Mouse (Mus musculus): ENCODE results near the gene Kif19a. TPM values are rescaled to one million over a fixed set of nuclear protein-coding genes. Genes with fewer than 3 reads are reported as not detected.
A peak's percentile ranks its signal among the peaks of the same experiment; 100 is the strongest.

The Kif19a gene
- polyA plus RNA-seq, 1 experiment from 2014 or later: 0.53 TPM

GRCm38 (mm10) chr11:114810344-114810743, 45.2 kb downstream of the Kif19a start:
- Histone ChIP-seq H3K36me3 (ENCODE audit: control insufficient read depth, insufficient read depth, low read length) (no peaks in the 10 kb centered on the region), H3K9ac (ENCODE audit: low read length) (no peak overlapping the region), H3K27me3 (ENCODE audit: control insufficient read depth, insufficient read depth, low read length) (no peaks in the 10 kb centered on the region), H3K4me1 (ENCODE audit: control insufficient read depth, insufficient read depth, low read length) (peaks cover 13% of the 10 kb centered on the region), H3K4me3 (replicated peaks; ENCODE audit: low read length) (no peak overlapping the region), H3K9me3 (replicated peaks; ENCODE audit: control insufficient read depth, low read length) (no peaks in the 10 kb centered on the region), H3K27ac (ENCODE audit: low read length) (no peak overlapping the region), H3K4me2 (ENCODE audit: low read depth, low read length) (no peak overlapping the region)
- WGBS: 28% methylated on average over 4 of the region's 4 CpGs
- no peak for ATAC-seq (ENCODE audit: insufficient read depth, low FRiP score)

DNA sequence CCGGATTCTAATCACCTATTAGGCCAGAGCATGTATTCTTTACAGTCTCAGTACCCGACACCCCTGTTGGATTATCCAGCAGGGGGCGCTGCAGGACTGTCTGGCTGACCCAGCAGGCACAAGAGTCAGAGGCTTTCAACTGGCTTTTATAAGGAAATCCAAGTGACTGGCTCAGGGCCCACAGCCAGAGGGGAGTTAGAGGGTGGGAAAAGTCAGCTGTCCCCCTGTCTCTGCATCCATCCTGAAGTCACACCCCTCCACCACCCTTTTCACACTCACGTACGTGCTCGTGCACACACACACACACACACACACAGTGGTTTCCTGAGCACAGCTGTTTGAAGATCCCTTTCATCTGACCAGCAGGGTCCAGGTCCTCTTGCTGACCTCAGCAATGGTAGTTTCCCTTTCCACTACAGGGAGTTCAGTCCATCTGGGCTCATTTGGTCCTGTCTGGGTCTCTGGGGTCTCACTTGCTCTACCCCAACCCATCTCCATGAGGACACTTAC, 47.6 kb downstream of the Kif19a start:
- Histone ChIP-seq H3K36me3 (ENCODE audit: control insufficient read depth, insufficient read depth, low read length) (no peaks in the 10 kb centered on the region), H3K4me2 (ENCODE audit: low read depth, low read length) (no peak overlapping the region), H3K4me1 (ENCODE audit: control insufficient read depth, insufficient read depth, low read length) (peaks cover 8% of the 10 kb centered on the region), H3K27ac (ENCODE audit: low read length) (no peak overlapping the region), H3K9me3 (replicated peaks; ENCODE audit: control insufficient read depth, low read length) (no peaks in the 10 kb centered on the region), H3K4me3 (replicated peaks; ENCODE audit: low read length) (no peak overlapping the region), H3K27me3 (ENCODE audit: control insufficient read depth, insufficient read depth, low read length) (no peaks in the 10 kb centered on the region), H3K9ac (ENCODE audit: low read length) (no peak overlapping the region)
- WGBS: 17% methylated on average over 6 of the region's 6 CpGs
- ATAC-seq (ENCODE audit: insufficient read depth, low FRiP score): peak; percentile 65; the same call in 1 of the 2 replicates

DNA sequence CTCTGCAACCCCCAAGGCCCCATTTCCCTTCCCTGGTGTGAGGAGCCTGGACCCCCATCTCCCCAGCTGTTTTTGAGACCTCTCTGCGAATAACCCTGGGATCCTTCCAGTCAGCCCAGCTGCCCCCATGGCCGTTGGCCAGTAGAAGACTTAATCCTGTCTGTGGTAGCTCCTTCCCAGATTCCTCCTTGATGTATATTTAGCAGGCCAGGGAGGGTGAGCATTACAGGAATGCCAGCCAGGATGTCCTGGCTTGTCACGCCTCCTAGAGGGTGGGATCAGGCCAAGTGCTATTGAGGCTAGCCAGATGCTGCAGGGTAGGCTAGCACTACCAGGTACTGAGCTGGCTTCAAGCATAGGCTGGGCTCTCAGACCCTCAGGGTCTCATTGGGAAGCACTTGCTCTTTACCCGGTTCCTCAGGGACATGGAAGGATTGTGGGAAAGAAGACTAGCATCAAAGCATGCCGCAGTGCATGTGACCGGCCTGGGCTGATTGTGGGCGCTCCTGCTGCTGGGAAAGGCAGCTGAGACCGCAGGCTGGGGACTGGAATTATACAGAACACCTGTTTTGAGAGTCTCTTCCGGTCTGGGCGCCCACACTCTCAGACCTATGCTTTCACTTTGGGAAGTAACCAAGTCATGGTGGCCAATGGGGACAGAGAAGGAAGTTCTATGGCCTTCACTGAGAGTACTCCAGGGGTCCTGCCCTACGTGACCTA, 49.8 kb downstream of the Kif19a start:
- ATAC-seq (ENCODE audit: insufficient read depth, low FRiP score): no peak

DNA sequence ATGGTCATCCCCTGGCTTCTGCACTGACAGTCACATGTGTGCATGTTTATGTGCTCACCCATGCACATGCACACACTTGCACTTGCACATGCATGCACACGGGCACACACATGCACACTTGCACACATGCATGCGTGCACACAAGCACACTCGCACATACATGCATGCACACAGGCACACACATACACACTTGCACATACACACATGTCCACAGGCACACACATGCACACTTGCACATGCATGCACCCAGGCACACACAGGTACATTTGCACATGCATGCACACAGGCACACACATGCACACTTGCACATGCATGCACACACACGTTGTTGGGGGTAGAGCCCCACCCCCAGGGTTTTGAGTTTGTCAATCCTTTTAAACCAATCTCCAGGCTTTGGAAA, 51.7 kb downstream of the Kif19a start:
- Histone ChIP-seq H3K9ac (ENCODE audit: low read length) (no peak overlapping the region), H3K27me3 (ENCODE audit: control insufficient read depth, insufficient read depth, low read length) (no peaks in the 10 kb centered on the region), H3K4me3 (replicated peaks; ENCODE audit: low read length) (no peak overlapping the region), H3K36me3 (ENCODE audit: control insufficient read depth, insufficient read depth, low read length) (no peaks in the 10 kb centered on the region), H3K27ac (ENCODE audit: low read length) (no peak overlapping the region), H3K4me2 (ENCODE audit: low read depth, low read length) (no peak overlapping the region), H3K9me3 (replicated peaks; ENCODE audit: control insufficient read depth, low read length) (no peaks in the 10 kb centered on the region), H3K4me1 (ENCODE audit: control insufficient read depth, insufficient read depth, low read length) (0 out of 2 replicates have a peak, but pooled peaks cover 3% of the 10 kb centered on the region)
- ATAC-seq (ENCODE audit: insufficient read depth, low FRiP score): no peak
- 91% methylated on average over 4 of the region's 4 CpGs for WGBS

More for the DNA sequence above, 49.8 kb downstream of the Kif19a start:
- no peaks in the 10 kb centered on the region for H3K9me3 ChIP-seq (replicated peaks; ENCODE audit: control insufficient read depth, low read length)
- WGBS: 68% methylated on average over 11 of the region's 11 CpGs
- no peaks in the 10 kb centered on the region for H3K27me3 ChIP-seq (ENCODE audit: control insufficient read depth, insufficient read depth, low read length)
- H3K4me1 ChIP-seq (ENCODE audit: control insufficient read depth, insufficient read depth, low read length): 0 out of 2 replicates have a peak, but pooled peaks cover 3% of the 10 kb centered on the region
- no peak overlapping the region for H3K4me3 ChIP-seq (replicated peaks; ENCODE audit: low read length)
- no peaks in the 10 kb centered on the region for H3K36me3 ChIP-seq (ENCODE audit: control insufficient read depth, insufficient read depth, low read length)
- H3K27ac ChIP-seq (ENCODE audit: low read length): no peak overlapping the region
- H3K9ac ChIP-seq (ENCODE audit: low read length): no peak overlapping the region
- H3K4me2 ChIP-seq (ENCODE audit: low read depth, low read length): no peak overlapping the region

DNA sequence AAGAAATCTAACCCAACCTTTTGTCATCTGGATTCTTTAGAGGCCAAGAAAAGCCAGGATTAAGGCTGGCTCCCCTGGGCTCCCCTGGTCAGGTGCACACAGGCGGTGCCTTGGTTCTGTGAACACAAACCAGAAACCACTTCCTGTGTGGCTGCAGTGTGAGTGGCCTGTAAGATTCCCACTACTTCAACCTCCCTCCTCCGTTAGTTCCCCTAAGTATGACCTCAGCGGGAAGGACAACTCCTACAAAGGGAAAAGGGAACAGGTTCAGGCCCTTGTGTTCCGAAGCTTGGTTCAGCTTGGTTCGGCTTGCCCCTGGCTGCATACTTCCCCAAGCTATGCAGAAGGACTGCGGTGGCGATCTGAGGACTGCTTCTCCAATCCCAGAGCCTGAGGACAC, 53.0 kb downstream of the Kif19a start:
- H3K4me2 ChIP-seq (ENCODE audit: low read depth, low read length): no peak overlapping the region
- H3K9me3 ChIP-seq (replicated peaks; ENCODE audit: control insufficient read depth, low read length): no peaks in the 10 kb centered on the region
- no peak overlapping the region for H3K9ac ChIP-seq (ENCODE audit: low read length)
- H3K4me1 ChIP-seq (ENCODE audit: control insufficient read depth, insufficient read depth, low read length): peaks cover 5% of the 10 kb centered on the region; the same call in 1 of the 2 replicates
- 84% methylated on average over 7 of the region's 7 CpGs for WGBS
- H3K36me3 ChIP-seq (ENCODE audit: control insufficient read depth, insufficient read depth, low read length): no peaks in the 10 kb centered on the region
- no peak overlapping the region for H3K4me3 ChIP-seq (replicated peaks; ENCODE audit: low read length)
- ATAC-seq (ENCODE audit: insufficient read depth, low FRiP score): no peak
- H3K27me3 ChIP-seq (ENCODE audit: control insufficient read depth, insufficient read depth, low read length): no peaks in the 10 kb centered on the region
- no peak overlapping the region for H3K27ac ChIP-seq (ENCODE audit: low read length)

DNA sequence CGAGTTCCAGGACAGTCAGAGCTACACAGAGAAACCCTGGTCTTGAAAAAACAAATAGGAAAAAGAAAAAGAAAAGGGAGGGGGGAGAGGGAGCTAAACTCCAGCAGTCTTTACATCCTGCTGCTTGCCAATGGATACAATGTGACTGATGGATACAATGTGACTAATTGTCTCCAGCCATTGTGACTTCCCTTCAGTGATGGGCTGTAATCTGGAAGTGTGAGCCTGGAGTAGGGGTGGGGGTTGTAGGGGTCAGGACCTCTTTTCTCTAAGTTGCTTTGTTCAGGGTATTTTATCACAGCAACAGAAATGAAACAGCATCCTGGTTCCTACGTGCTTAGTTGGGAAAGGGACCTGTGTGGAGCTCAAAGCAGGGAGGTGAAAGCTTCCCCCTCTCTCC, 53.9 kb downstream of the Kif19a start:
- Histone ChIP-seq H3K4me1 (ENCODE audit: control insufficient read depth, insufficient read depth, low read length) (peaks cover 8% of the 10 kb centered on the region; the same call in 1 of the 2 replicates), H3K9ac (ENCODE audit: low read length) (no peak overlapping the region), H3K27me3 (ENCODE audit: control insufficient read depth, insufficient read depth, low read length) (no peaks in the 10 kb centered on the region), H3K27ac (ENCODE audit: low read length) (no peak overlapping the region), H3K36me3 (ENCODE audit: control insufficient read depth, insufficient read depth, low read length) (no peaks in the 10 kb centered on the region), H3K9me3 (replicated peaks; ENCODE audit: control insufficient read depth, low read length) (no peaks in the 10 kb centered on the region), H3K4me2 (ENCODE audit: low read depth, low read length) (no peak overlapping the region), H3K4me3 (replicated peaks; ENCODE audit: low read length) (no peak overlapping the region)
- WGBS: 46% methylated on average over 2 of the region's 2 CpGs
- no peak for ATAC-seq (ENCODE audit: insufficient read depth, low FRiP score)

DNA sequence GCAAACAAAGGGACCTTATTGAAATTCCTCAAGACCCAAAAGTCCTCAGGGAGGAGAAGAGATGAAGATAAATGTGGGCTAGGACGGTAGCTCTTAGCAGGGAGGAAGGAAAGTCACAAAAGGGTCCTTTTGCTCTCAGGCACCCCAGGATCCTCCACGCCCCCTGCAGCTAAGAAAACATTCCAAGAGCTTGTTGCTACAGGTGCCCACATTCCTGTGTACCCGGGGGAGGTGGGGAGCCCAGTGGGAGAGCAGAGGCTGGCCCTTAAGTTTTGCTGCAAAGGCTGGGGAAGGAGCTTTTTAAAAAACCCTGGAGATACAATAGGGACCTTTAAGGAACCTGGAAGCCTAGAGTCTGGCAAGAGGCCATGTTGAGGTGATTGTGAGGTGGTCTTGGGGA, 55.3 kb downstream of the Kif19a start:
- Histone ChIP-seq H3K27ac (ENCODE audit: low read length) (no peak overlapping the region), H3K9me3 (replicated peaks; ENCODE audit: control insufficient read depth, low read length) (no peaks in the 10 kb centered on the region), H3K9ac (ENCODE audit: low read length) (no peak overlapping the region), H3K27me3 (ENCODE audit: control insufficient read depth, insufficient read depth, low read length) (no peaks in the 10 kb centered on the region), H3K4me3 (replicated peaks; ENCODE audit: low read length) (no peak overlapping the region), H3K4me1 (ENCODE audit: control insufficient read depth, insufficient read depth, low read length) (peaks cover 5% of the 10 kb centered on the region; the same call in 1 of the 2 replicates), H3K4me2 (ENCODE audit: low read depth, low read length) (no peak overlapping the region), H3K36me3 (ENCODE audit: control insufficient read depth, insufficient read depth, low read length) (no peaks in the 10 kb centered on the region)
- ATAC-seq (ENCODE audit: insufficient read depth, low FRiP score): no peak
- WGBS: 35% methylated on average over 3 of the region's 3 CpGs

DNA sequence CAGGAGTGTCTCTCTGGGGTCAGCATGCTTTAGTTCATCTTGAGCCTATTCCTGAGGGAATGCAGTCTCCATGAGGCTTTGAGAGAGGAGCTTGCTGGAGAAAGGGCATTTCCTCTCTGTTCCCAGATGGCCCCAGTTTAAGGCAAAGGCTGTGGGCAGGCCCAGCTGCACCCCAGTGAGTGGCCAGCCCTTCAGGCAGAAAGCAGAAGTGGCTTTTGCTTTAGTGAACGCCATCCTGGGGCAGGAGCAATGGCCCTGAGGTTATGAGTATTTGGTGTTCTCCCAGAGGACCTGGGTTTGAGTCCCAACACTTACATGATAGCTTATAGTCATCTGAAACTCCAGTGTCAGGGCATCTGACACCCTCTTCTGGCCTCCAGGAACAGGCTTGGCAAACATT, 56.1 kb downstream of the Kif19a start:
- H3K4me3 ChIP-seq (replicated peaks; ENCODE audit: low read length): no peak overlapping the region
- H3K36me3 ChIP-seq (ENCODE audit: control insufficient read depth, insufficient read depth, low read length): no peaks in the 10 kb centered on the region
- WGBS: 64% methylated on average over 1 of the region's 1 CpGs
- no peak for ATAC-seq (ENCODE audit: insufficient read depth, low FRiP score)
- H3K27ac ChIP-seq (ENCODE audit: low read length): no peak overlapping the region
- H3K4me2 ChIP-seq (ENCODE audit: low read depth, low read length): no peak overlapping the region
- no peak overlapping the region for H3K9ac ChIP-seq (ENCODE audit: low read length)
- H3K27me3 ChIP-seq (ENCODE audit: control insufficient read depth, insufficient read depth, low read length): no peaks in the 10 kb centered on the region
- no peaks in the 10 kb centered on the region for H3K9me3 ChIP-seq (replicated peaks; ENCODE audit: control insufficient read depth, low read length)
- peaks cover 5% of the 10 kb centered on the region; the same call in 1 of the 2 replicates for H3K4me1 ChIP-seq (ENCODE audit: control insufficient read depth, insufficient read depth, low read length)

DNA sequence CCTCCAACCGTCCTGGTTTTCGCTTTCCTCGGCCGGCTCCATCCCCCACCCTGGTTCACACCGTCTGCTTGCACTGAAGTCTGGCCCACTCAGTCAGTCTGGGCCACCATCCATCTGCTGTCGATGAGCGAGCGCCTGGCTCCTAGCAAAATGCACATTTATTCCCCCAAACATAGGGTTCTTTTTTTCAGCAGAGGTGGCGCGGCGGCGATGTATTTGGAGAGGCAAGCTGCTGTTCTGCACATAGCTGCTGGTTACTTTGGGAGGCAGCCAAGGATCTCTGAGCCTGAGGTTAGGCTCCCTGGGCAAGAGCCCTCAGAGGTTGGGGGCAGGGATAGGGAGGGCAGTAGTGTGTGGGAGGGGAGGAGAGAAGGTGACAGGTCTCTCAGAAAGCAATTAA, 57.5 kb downstream of the Kif19a start:
- H3K9me3 ChIP-seq (replicated peaks; ENCODE audit: control insufficient read depth, low read length): no peaks in the 10 kb centered on the region
- H3K4me3 ChIP-seq (replicated peaks; ENCODE audit: low read length): no peak overlapping the region
- H3K9ac ChIP-seq (ENCODE audit: low read length): no peak overlapping the region
- peak; percentile 43; the same call in 1 of the 2 replicates for ATAC-seq (ENCODE audit: insufficient read depth, low FRiP score)
- no peak overlapping the region for H3K27ac ChIP-seq (ENCODE audit: low read length)
- H3K27me3 ChIP-seq (ENCODE audit: control insufficient read depth, insufficient read depth, low read length): no peaks in the 10 kb centered on the region
- 51% methylated on average over 12 of the region's 12 CpGs for WGBS
- H3K4me2 ChIP-seq (ENCODE audit: low read depth, low read length): peak overlapping the region; percentile 13; the same call in 1 of the 2 replicates
- H3K36me3 ChIP-seq (ENCODE audit: control insufficient read depth, insufficient read depth, low read length): no peaks in the 10 kb centered on the region
- H3K4me1 ChIP-seq (ENCODE audit: control insufficient read depth, insufficient read depth, low read length): peaks cover 8% of the 10 kb centered on the region; the same call in 1 of the 2 replicates

All from stomach, embryonic 16.5 days (tissue).